Mouse (Mus musculus): ENCODE measurements around the gene 4930579F01Rik. TPM values are rescaled to one million over a fixed set of nuclear protein-coding genes. Genes with fewer than 3 reads are reported as not detected.

4930579F01Rik gene
- polyA plus RNA-seq, 1 experiment from 2014 or later, result not detected

GRCm38 (mm10) chr3:138173291-138173690 is 20.3 kb downstream of the 4930579F01Rik start:
- 78% methylated on average over 10 of the region's 10 CpGs for whole genome bisulfite sequencing
- H3K4me1 ChIP-seq (replicated peaks; ENCODE audit: control insufficient read depth, insufficient read depth, low read length), result no peaks in the 10 kb centered on the region
- H3K9me3 ChIP-seq (ENCODE audit: control insufficient read depth, low read length), result peaks cover 6% of the 10 kb centered on the region; the same call in 1 of the 2 replicates
- no peaks in the 10 kb centered on the region for H3K36me3 ChIP-seq (replicated peaks; ENCODE audit: control insufficient read depth, insufficient read depth)
- no peak overlapping the region for H3K4me3 ChIP-seq (replicated peaks; ENCODE audit: low read length)
- H3K9ac ChIP-seq, result no peak overlapping the region
- no peaks in the 10 kb centered on the region for H3K27me3 ChIP-seq (ENCODE audit: control insufficient read depth, insufficient read depth, low read length)
- DNase-seq (ENCODE audit: low spot score) (no peak), ATAC-seq (ENCODE audit: low FRiP score) (no peak)
- no peak overlapping the region for H3K4me2 ChIP-seq (replicated peaks)
- H3K27ac ChIP-seq, result no peak overlapping the region

GRCm38 (mm10) chr3:138162553-138163183 is 31.0 kb downstream of the 4930579F01Rik start:
- WGBS, result 55% methylated on average over 4 of the region's 4 CpGs
- H3K36me3 ChIP-seq (replicated peaks; ENCODE audit: control insufficient read depth, insufficient read depth), result no peaks in the 10 kb centered on the region
- no peak overlapping the region for H3K27ac ChIP-seq
- no peak for ATAC-seq (ENCODE audit: low FRiP score)
- H3K27me3 ChIP-seq (ENCODE audit: control insufficient read depth, insufficient read depth, low read length), result no peaks in the 10 kb centered on the region
- H3K4me2 ChIP-seq (replicated peaks), result no peak overlapping the region
- H3K9ac ChIP-seq, result no peak overlapping the region
- H3K9me3 ChIP-seq (ENCODE audit: control insufficient read depth, low read length), result no peaks in the 10 kb centered on the region
- DNase-seq (ENCODE audit: low spot score), result no peak
- H3K4me3 ChIP-seq (replicated peaks; ENCODE audit: low read length), result no peak overlapping the region
- no peaks in the 10 kb centered on the region for H3K4me1 ChIP-seq (replicated peaks; ENCODE audit: control insufficient read depth, insufficient read depth, low read length)

DNA sequence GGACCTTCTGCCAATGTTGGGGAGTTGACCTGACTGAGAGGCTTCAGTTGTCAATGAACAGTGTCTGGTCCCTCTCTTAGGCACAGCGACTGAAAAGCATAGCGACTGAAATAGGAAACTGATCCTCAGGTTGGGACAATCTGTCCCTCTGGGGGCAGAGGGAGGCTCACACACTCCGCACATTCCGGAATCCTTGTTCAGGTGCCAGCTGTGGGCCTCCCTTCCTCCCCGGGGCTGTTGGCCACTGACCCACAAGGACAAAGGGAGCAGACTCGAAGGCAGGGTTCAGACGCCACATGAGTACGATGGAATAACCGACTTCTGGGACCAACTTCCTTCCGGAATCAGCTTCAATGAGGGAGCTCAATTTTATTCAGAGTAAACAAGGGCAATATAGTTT is 32.0 kb downstream of the 4930579F01Rik start:
- Histone ChIP-seq H3K4me1 (replicated peaks; ENCODE audit: control insufficient read depth, insufficient read depth, low read length) (no peaks in the 10 kb centered on the region), H3K4me2 (replicated peaks) (no peak overlapping the region), H3K9ac (no peak overlapping the region), H3K27me3 (ENCODE audit: control insufficient read depth, insufficient read depth, low read length) (no peaks in the 10 kb centered on the region), H3K4me3 (replicated peaks; ENCODE audit: low read length) (no peak overlapping the region), H3K9me3 (ENCODE audit: control insufficient read depth, low read length) (no peaks in the 10 kb centered on the region), H3K36me3 (replicated peaks; ENCODE audit: control insufficient read depth, insufficient read depth) (no peaks in the 10 kb centered on the region), H3K27ac (no peak overlapping the region)
- WGBS, result 83% methylated on average over 10 of the region's 10 CpGs
- DNase-seq (ENCODE audit: low spot score) (no peak), ATAC-seq (ENCODE audit: low FRiP score) (no peak)

DNA sequence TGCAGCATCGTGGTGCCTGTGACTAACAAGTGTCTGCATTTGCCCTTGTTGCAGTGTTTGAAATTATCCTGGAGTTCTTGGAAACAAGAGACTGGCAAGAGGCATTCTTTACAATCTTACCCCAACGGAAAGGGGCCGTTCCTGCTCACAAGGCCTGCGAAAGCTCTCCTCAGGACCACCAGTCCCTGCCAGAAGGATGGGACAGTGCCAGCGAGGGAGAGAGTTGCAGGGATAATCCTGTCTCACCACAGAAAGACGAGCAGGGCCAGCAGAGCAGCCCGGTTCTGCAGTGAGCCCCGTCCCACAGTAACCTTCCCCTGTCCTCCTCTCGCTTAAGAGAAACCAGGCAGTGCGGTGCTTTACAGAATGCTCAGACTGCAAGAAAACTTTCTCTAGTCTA is 37.0 kb downstream of the 4930579F01Rik start:
- H3K4me2 ChIP-seq (replicated peaks), result no peak overlapping the region
- ATAC-seq (ENCODE audit: low FRiP score), result no peak
- H3K9ac ChIP-seq, result no peak overlapping the region
- H3K9me3 ChIP-seq (ENCODE audit: control insufficient read depth, low read length), result no peaks in the 10 kb centered on the region
- 82% methylated on average over 10 of the region's 10 CpGs for WGBS
- H3K27ac ChIP-seq, result no peak overlapping the region
- H3K4me1 ChIP-seq (replicated peaks; ENCODE audit: control insufficient read depth, insufficient read depth, low read length), result no peaks in the 10 kb centered on the region
- H3K36me3 ChIP-seq (replicated peaks; ENCODE audit: control insufficient read depth, insufficient read depth), result no peaks in the 10 kb centered on the region
- DNase-seq (ENCODE audit: low spot score), result no peak
- no peak overlapping the region for H3K4me3 ChIP-seq (replicated peaks; ENCODE audit: low read length)
- no peaks in the 10 kb centered on the region for H3K27me3 ChIP-seq (ENCODE audit: control insufficient read depth, insufficient read depth, low read length)

DNA sequence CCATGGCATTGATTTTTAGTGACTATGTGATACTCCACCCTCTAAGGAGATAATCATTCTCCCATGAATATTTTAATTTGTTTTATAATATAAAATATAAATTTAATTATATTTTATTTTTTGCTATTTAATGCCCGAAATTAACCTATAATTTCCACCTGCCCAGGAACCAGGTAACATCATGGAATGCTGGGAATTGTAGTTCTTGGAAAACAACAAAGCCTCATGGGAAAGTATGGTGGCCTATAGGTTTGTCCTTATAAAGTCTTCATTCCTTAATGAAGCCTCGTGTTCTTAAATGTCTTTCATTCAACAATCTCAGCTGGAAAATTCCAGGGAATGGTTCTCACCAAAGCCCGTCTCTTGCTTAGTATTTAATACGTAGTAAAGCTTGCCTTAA is 38.6 kb downstream of the 4930579F01Rik start:
- Histone ChIP-seq H3K4me3 (replicated peaks; ENCODE audit: low read length) (no peak overlapping the region), H3K27me3 (ENCODE audit: control insufficient read depth, insufficient read depth, low read length) (no peaks in the 10 kb centered on the region), H3K36me3 (replicated peaks; ENCODE audit: control insufficient read depth, insufficient read depth) (no peaks in the 10 kb centered on the region; the same call in 1 of the 2 replicates), H3K27ac (no peak overlapping the region), H3K9ac (no peak overlapping the region), H3K4me1 (replicated peaks; ENCODE audit: control insufficient read depth, insufficient read depth, low read length) (no peaks in the 10 kb centered on the region), H3K9me3 (ENCODE audit: control insufficient read depth, low read length) (no peaks in the 10 kb centered on the region), H3K4me2 (replicated peaks) (no peak overlapping the region)
- DNase-seq (ENCODE audit: low spot score) (no peak), ATAC-seq (ENCODE audit: low FRiP score) (no peak)
- 92% methylated on average over 4 of the region's 4 CpGs for WGBS

DNA sequence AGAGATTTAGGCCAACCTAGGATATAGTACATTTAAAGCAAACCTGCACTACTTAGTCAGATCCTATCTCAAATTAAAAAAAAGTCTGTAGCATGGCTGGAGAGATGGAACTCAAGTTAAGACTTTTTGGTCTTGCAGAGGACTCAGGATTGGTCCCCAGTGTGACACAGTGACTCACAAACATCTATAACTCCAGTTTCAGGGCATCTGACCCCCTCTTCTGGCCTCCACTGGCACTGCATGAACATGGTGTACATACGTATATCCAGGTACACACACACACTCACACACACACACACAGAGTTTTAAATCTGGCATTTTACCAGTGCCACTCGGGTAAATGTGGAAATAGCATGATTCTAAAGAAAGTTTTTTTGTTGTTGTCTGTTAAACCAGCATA is 44.8 kb downstream of the 4930579F01Rik start:
- ATAC-seq (ENCODE audit: low FRiP score) (no peak), DNase-seq (ENCODE audit: low spot score) (no peak)
- H3K4me3 ChIP-seq (replicated peaks; ENCODE audit: low read length), result no peak overlapping the region
- WGBS, result 94% methylated on average over 2 of the region's 2 CpGs
- H3K9ac ChIP-seq, result no peak overlapping the region
- no peaks in the 10 kb centered on the region for H3K27me3 ChIP-seq (ENCODE audit: control insufficient read depth, insufficient read depth, low read length)
- peaks cover 6% of the 10 kb centered on the region; the same call in 1 of the 2 replicates for H3K36me3 ChIP-seq (replicated peaks; ENCODE audit: control insufficient read depth, insufficient read depth)
- no peak overlapping the region for H3K4me2 ChIP-seq (replicated peaks)
- no peak overlapping the region for H3K27ac ChIP-seq
- no peaks in the 10 kb centered on the region for H3K9me3 ChIP-seq (ENCODE audit: control insufficient read depth, low read length)
- no peaks in the 10 kb centered on the region for H3K4me1 ChIP-seq (replicated peaks; ENCODE audit: control insufficient read depth, insufficient read depth, low read length)

- 0 out of 2 replicates have a peak, but pooled peaks cover 6% of the 10 kb centered on the region for H3K36me3 ChIP-seq (replicated peaks; ENCODE audit: control insufficient read depth, insufficient read depth)
- 2% methylated on average over 8 of the region's 8 CpGs for WGBS
- peak within 1 kb of the TSS; percentile 80 for H3K9ac ChIP-seq
- H3K4me3 ChIP-seq (replicated peaks; ENCODE audit: low read length), result peak within 1 kb of the TSS; percentile 41
- no peaks in the 10 kb centered on the region for H3K27me3 ChIP-seq (ENCODE audit: control insufficient read depth, insufficient read depth, low read length)
- ATAC-seq (ENCODE audit: low FRiP score) (no peak), DNase-seq (ENCODE audit: low spot score) (peak; percentile 95)
- peak within 1 kb of the TSS; percentile 89 for H3K4me2 ChIP-seq (replicated peaks)
- H3K4me1 ChIP-seq (replicated peaks; ENCODE audit: control insufficient read depth, insufficient read depth, low read length), result peaks cover 6% of the 10 kb centered on the region; the same call in 1 of the 2 replicates
- H3K27ac ChIP-seq, result peak within 1 kb of the TSS; percentile 92
- no peaks in the 10 kb centered on the region for H3K9me3 ChIP-seq (ENCODE audit: control insufficient read depth, low read length)
These were observed 48.9 kb downstream of the 4930579F01Rik start, which contains the start of gene Mttp for GRCm38 (mm10) chr3:138144642-138145171. Gene Mttp, minus strand, starts transcription at chr3:138144968.

DNA sequence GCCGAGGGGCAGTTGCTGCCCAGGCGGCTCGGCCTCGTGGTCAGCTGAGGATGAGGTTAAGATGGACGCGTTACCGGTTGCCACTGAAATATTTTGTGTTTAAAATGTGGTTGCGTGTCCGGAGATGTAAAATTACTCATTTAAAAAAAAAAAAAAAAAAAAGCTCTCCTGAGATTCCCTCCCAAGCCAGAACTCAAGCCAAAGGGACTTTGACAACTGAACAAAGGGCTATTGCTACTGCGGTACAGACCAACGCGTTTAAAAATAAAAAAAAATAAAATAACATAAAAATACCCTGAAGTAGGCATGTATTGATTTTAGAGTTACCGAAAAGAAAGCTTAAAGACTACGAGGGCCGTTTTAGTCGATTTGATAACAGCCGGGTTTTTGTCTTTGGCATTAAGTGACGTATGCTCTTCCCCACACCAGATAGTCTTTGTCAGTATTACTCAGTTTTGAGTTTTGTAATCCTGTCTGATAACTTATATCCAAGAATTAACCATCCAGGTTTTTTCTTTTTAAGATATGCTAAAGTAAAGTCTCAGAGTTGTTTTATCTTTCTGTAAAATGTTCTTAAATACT is 49.5 kb downstream of the 4930579F01Rik start:
- DNase-seq (ENCODE audit: low spot score) (peak; percentile 72), ATAC-seq (ENCODE audit: low FRiP score) (no peak)
- H3K4me3 ChIP-seq (replicated peaks; ENCODE audit: low read length), result peak overlapping the region; percentile 41
- H3K4me2 ChIP-seq (replicated peaks), result peak overlapping the region; percentile 89
- H3K36me3 ChIP-seq (replicated peaks; ENCODE audit: control insufficient read depth, insufficient read depth), result 0 out of 2 replicates have a peak, but pooled peaks cover 3% of the 10 kb centered on the region
- no peaks in the 10 kb centered on the region for H3K27me3 ChIP-seq (ENCODE audit: control insufficient read depth, insufficient read depth, low read length)
- peaks cover 6% of the 10 kb centered on the region; the same call in 1 of the 2 replicates for H3K4me1 ChIP-seq (replicated peaks; ENCODE audit: control insufficient read depth, insufficient read depth, low read length)
- WGBS, result under 1% methylated on average over 18 of the region's 18 CpGs
- peak overlapping the region; percentile 80 for H3K9ac ChIP-seq
- peak overlapping the region; percentile 92 for H3K27ac ChIP-seq
- no peaks in the 10 kb centered on the region for H3K9me3 ChIP-seq (ENCODE audit: control insufficient read depth, low read length)

- under 1% methylated on average over 70 of the region's 70 CpGs for WGBS
- H3K9ac ChIP-seq, result peak within 1 kb of the TSS; percentile 80
- peaks cover 6% of the 10 kb centered on the region; the same call in 1 of the 2 replicates for H3K4me1 ChIP-seq (replicated peaks; ENCODE audit: control insufficient read depth, insufficient read depth, low read length)
- peak within 1 kb of the TSS; percentile 41 for H3K4me3 ChIP-seq (replicated peaks; ENCODE audit: low read length)
- no peaks in the 10 kb centered on the region for H3K9me3 ChIP-seq (ENCODE audit: control insufficient read depth, low read length)
- H3K27ac ChIP-seq, result peak within 1 kb of the TSS; percentile 92
- no peaks in the 10 kb centered on the region for H3K27me3 ChIP-seq (ENCODE audit: control insufficient read depth, insufficient read depth, low read length)
- peak within 1 kb of the TSS; percentile 89 for H3K4me2 ChIP-seq (replicated peaks)
- ATAC-seq (ENCODE audit: low FRiP score), result peak; percentile 99
- H3K36me3 ChIP-seq (replicated peaks; ENCODE audit: control insufficient read depth, insufficient read depth), result no peaks in the 10 kb centered on the region
- DNase-seq (ENCODE audit: low spot score), result peak; percentile 98
These were observed 50.1 kb downstream of the 4930579F01Rik start, which contains the start of gene Trmt10a for GRCm38 (mm10) chr3:138143315-138144059. Gene Trmt10a, plus strand, starts transcription at chr3:138143448.

Measured in hindbrain, embryonic 14.5 days (tissue).